Mouse (Mus musculus) olfactory bulb, adult 2 months (tissue): ENCODE results near the gene Nup93. TPM values are rescaled to one million over a fixed set of nuclear protein-coding genes. Genes with fewer than 3 reads are reported as not detected.

Experiments used
- H3K27ac ChIP-seq: fragments of 200-500 bp; 2 replicates; pipeline ENCODE4 v1.5.1; 2012; ENCODE audit warnings: low read depth, low read length; ENCODE audit not compliant: insufficient read depth
- H3K4me1 ChIP-seq: fragments of 200-500 bp; 2 replicates; pipeline ENCODE4 v1.6.1; 2012; ENCODE audit warnings: low read length; ENCODE audit not compliant: control insufficient read depth, insufficient read depth
- H3K4me3 ChIP-seq: fragments of 200-500 bp; 2 replicates; pipeline ENCODE4 v1.5.1; 2012; ENCODE audit warnings: mild to moderate bottlenecking, low read depth, low read length, moderate library complexity; ENCODE audit not compliant: insufficient read depth
- CTCF ChIP-seq: fragments of 200-500 bp; IDR thresholded peaks from 2 replicates; pipeline ENCODE4 v1.5.1; 2012; ENCODE audit warnings: low read depth, mild to moderate bottlenecking, low read length, moderate library complexity; ENCODE audit not compliant: insufficient read depth
- POLR2A ChIP-seq: fragments of 200-500 bp; IDR thresholded peaks from 2 replicates; pipeline ENCODE4 v1.6.1; 2012; ENCODE audit warnings: mild to moderate bottlenecking, low read depth, low read length, moderate library complexity; ENCODE audit not compliant: insufficient read depth
- WGBS: fragments of 180-500 bp; shearing (Covaris S2); methylation state at CpG from one replicate; pipeline ENCODE4 v1.1.7; 2018; 5-methylcytosine and 5-hydroxymethylcytosine counted together
- polyA plus RNA-seq: library from polyadenylated mRNA; stranded (reverse); fragments of >200 nt; gene quantifications from 2 replicates; pipeline ENCODE4 v1.2.4, GENCODE M21; 2012; ENCODE audit warnings: low replicate concordance; ENCODE audit not compliant: missing spikeins, insufficient read depth, insufficient read length

The Nup93 gene
- polyA plus RNA-seq, 1 experiment: not detected

DNA sequence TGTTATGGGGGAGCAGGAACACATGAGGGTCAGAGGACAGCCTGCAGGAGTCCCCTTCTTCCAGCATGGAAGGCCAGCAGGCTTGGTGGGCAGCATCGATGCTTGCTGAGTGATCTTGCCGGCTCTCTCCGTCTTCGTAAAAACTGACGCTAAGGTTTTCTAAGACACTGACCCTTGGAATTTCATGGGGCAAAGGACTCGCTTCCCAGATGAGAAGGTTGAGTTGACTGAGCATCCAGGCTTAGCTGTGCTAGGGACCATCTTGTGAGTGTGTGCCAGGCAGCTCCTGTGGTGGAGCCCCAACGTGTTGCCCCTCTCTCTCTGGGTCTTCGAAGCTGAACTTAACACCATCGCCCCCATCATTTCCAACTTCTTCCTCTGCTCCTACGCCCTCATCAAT is 128.3 kb downstream of the Nup93 start:
- 90% methylated on average over 10 of the region's 10 CpGs for WGBS
- TF ChIP-seq CTCF (no peak), POLR2A (no peak)
- Histone ChIP-seq H3K4me1 (no peaks in the 10 kb centered on the region; the same call in 1 of the 2 replicates), H3K4me3 (no peak overlapping the region), H3K27ac (no peak overlapping the region)

DNA sequence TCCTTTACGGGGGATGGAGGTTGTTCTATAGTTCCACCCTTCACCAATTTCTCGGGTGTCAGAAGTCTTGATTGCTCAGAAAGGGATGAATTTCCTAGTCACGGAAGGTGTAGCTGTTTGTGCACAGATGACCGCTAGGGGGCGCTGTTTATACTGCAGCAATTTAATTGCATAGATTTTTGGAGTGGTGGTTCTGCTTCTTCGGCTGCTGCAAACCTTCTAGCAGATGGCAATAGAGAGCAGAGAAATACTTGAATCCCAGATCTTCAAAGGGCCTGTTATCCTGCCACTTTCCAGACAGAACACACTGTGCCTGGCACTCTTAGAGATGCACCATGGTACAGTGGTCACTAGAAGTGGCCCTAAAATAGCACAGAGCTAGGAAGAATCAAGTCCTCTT is 128.9 kb downstream of the Nup93 start:
- no peak overlapping the region for H3K27ac ChIP-seq
- H3K4me1 ChIP-seq: no peaks in the 10 kb centered on the region; the same call in 1 of the 2 replicates
- H3K4me3 ChIP-seq: no peak overlapping the region
- TF ChIP-seq POLR2A (no peak), CTCF (no peak)
- 6% methylated on average over 6 of the region's 6 CpGs for WGBS

DNA sequence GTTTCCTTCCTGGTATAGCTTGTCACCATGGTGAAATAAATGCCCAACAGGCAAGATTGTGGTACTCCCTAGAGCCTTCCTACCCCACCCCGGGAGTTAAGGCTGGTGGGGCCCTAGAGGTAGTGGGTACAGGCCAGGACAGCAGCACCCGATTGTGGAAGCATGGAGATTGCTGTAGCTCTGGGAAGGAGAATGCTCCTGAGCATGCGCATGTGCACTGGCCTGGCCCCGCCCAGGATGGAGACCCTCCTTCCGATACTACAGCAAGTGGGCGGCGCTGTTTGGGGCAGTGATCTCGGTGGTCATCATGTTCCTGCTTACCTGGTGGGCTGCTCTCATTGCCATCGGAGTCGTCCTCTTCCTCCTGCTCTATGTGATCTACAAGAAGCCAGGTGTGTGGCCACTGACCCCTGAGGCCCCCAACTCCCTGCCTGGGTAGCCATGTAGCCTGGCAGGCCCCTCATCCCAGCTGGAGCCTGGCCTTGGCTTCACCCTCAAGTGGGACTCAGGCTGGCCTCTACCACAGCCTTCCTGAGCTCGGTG is 129.5 kb downstream of the Nup93 start:
- Histone ChIP-seq H3K4me1 (no peaks in the 10 kb centered on the region; the same call in 1 of the 2 replicates), H3K27ac (no peak overlapping the region), H3K4me3 (no peak overlapping the region)
- WGBS: 92% methylated on average over 11 of the region's 11 CpGs
- TF ChIP-seq CTCF: no peak
- TF ChIP-seq POLR2A: no peak

DNA sequence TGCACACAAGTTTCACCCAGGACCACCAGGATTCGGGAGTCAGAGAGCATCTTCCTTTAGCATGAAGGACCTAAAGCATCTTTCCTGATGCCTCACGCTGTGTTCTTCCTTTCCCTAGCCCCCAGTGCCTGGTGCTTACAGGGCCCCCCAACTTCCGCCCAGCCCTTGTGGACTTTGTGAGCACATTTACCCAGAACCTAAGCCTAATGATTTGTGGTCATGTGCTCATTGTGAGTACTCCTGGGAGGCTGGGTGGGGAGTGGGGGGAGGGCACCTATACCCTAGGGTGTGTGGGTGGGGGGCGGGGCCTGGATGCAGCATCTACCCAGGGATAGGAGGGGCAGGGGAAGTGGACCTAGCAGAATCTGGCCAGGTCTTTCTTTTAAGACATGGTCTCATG is 131.3 kb downstream of the Nup93 start:
- no peaks in the 10 kb centered on the region; the same call in 1 of the 2 replicates for H3K4me1 ChIP-seq
- H3K4me3 ChIP-seq: no peak overlapping the region
- H3K27ac ChIP-seq: no peak overlapping the region
- 92% methylated on average over 4 of the region's 4 CpGs for WGBS
- no peak for TF ChIP-seq CTCF
- TF ChIP-seq POLR2A: no peak

DNA sequence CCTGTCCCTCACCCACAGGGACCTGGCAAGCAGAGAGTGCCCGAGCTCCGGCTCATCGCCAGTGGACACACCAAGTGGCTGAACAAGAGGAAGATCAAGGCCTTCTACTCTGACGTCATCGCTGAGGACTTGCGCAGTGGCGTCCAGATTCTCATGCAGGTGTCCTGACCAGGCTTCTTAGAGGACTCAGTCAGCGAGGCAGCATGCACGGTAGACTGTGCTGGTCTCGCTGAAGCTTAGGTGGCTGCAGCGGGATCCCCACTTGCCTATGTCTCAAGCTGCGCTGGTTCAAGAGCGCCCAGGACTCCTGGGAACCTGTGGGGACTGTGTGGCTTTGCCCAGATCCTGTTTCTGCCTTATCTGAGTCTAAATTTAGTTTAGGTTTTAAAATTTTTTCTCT is 131.9 kb downstream of the Nup93 start:
- Histone ChIP-seq H3K4me3 (no peak overlapping the region), H3K27ac (no peak overlapping the region), H3K4me1 (no peaks in the 10 kb centered on the region; the same call in 1 of the 2 replicates)
- 95% methylated on average over 13 of the region's 13 CpGs for WGBS
- TF ChIP-seq POLR2A (no peak), CTCF (no peak)

DNA sequence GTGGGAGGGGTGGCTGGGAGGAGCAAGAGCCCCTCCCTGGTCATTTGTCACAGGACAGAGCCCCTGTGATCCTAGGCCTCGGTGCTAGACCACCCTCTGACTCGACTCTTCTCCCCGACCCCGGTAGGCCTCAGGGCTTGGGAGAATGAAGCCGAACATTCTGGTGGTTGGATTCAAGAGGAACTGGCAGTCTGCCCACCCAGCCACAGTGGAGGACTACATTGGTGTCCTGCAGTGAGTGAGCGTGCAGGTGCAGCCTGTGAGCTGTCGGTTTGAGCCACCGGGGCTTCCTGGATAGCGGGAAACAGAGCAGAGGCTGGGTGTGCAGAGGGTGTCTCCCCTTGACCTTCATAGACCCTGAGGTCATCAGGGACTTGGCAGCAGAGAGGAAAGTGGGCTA is 134.1 kb downstream of the Nup93 start:
- no peak overlapping the region for H3K27ac ChIP-seq
- H3K4me3 ChIP-seq: no peak overlapping the region
- TF ChIP-seq CTCF (no peak), POLR2A (no peak)
- no peaks in the 10 kb centered on the region; the same call in 1 of the 2 replicates for H3K4me1 ChIP-seq
- 72% methylated on average over 9 of the region's 9 CpGs for WGBS

DNA sequence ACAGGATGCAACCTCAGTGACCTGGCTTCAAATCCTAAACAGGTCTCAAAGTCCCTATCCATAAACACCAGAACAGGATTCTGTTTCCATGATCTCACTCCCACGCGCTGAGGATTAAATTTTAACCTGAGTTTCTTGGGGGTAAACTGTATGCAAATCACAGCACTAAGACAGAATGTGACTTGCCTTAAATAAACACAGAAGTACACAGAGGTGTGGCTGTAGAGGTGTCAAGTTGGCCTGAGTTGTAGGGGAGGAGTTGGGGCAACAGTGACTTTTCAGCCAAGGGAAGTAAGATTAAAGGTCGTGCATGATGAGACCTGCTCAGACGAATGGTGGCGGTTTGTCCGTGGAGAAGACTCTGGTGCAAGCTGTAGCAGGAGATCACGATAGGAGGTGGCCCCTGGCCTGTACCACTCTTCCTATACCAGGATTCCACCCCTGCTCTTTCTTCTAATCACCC is 139.7 kb downstream of the Nup93 start:
- Histone ChIP-seq H3K4me1 (no peaks in the 10 kb centered on the region), H3K27ac (no peak overlapping the region), H3K4me3 (no peak overlapping the region)
- 91% methylated on average over 7 of the region's 7 CpGs for WGBS
- TF ChIP-seq POLR2A (no peak), CTCF (no peak)

DNA sequence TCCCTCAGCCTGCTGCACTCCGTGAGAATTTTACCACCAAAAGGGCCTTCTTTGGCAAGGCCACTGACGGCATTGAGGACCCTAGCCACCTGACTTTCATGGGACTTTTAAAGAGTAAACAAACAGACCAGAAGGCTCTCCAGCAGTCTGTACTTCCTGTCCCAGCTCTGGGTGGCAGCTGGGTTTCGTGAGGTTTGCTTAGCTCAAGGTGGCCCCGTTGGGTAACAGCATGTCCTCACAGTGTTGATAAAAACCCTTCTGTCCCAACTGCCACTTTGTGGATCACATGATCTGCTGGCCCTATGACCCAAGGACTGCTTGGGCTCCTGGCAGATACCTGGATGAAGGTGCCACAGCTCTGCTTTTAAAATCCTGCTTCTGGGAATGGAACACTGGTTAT is 140.2 kb downstream of the Nup93 start:
- no peak overlapping the region for H3K4me3 ChIP-seq
- TF ChIP-seq CTCF: no peak
- no peak for TF ChIP-seq POLR2A
- H3K27ac ChIP-seq: no peak overlapping the region
- no peaks in the 10 kb centered on the region for H3K4me1 ChIP-seq
- WGBS: 83% methylated on average over 4 of the region's 4 CpGs

DNA sequence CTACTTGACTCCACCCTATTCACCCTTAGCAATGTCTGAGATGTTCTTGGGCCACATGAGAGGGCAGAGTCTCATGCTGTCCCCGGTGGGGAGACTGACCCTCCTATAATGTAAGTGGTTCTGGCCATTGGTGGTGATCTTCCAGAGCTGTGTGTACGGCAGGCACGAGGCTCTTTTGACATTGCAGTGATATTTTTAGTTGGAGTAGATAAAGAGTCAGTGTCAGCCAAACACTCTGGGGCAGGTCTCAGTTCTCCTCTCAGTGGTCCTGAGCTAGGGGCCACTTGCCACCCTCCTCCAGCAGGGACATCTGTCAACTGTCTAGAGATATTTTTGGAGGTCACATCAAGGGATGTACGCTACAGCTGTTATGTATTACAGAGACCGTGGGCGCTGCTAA is 142.9 kb downstream of the Nup93 start:
- Histone ChIP-seq H3K4me3 (no peak overlapping the region), H3K27ac (no peak overlapping the region), H3K4me1 (no peaks in the 10 kb centered on the region)
- 90% methylated on average over 6 of the region's 6 CpGs for WGBS
- no peak for TF ChIP-seq POLR2A
- no peak for TF ChIP-seq CTCF

DNA sequence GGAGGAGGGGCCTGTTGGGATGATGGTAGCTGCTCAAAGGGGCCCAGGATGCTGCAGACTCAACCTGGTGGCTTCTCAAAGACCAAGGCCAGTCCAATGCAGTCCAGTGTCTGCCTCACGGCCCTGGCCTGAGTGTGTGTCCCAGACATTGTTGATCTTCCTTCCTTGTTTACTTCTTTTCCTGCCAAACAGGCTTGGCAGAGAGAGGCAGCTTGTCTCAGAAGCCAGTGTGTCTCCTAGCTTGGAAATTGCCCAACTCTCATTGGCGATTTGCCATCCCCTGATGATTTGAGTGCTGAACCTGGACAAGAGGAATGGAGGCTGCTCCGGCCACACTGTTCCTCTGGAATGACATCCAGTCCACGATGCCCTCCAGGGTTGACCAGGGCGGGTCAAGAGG is 144.2 kb downstream of the Nup93 start:
- TF ChIP-seq POLR2A: no peak
- TF ChIP-seq CTCF: no peak
- WGBS: 46% methylated on average over 5 of the region's 5 CpGs
- Histone ChIP-seq H3K4me3 (no peak overlapping the region), H3K4me1 (peaks cover 8% of the 10 kb centered on the region), H3K27ac (no peak overlapping the region)

DNA sequence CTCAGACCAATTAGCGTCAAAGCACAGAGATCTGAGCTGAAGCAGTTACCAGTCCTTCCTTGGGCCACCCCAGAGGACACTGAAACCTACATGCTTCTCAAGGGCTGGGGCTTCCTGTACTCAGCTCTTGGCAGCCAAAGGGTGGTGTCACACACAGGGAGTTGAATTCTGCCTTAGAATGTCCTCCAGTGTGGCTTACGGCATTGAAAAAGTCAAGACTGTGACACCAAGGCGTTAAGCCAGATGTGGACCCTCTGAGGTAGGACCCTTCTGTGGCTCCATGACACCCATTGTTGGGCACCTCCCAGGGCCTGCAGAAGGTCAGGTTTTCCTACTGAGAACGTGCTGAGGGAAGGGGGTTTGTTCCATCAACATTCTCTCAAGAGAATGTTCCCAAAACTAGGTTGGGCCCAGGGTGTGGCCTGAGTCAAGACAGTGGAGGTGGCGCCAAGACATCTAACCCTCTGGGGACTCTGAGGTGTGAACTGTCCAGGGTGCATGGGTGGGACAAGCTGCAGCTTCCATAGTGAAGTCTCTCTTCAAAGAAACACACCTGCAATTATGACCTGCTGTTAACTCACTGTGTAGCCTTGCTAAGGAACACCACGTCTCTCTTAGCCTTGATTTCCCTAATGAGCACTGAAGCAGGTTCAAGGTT is 147.5 kb downstream of the Nup93 start:
- H3K4me1 ChIP-seq: peaks cover 12% of the 10 kb centered on the region
- 90% methylated on average over 6 of the region's 6 CpGs for WGBS

More for the DNA sequence above, 147.5 kb downstream of the Nup93 start:
- H3K27ac ChIP-seq: no peak overlapping the region
- no peak for TF ChIP-seq CTCF
- no peak for TF ChIP-seq POLR2A
- H3K4me3 ChIP-seq: no peak overlapping the region
